ENCODE assay signal across 8 mouse cellular contexts in the genomic region with DNA sequence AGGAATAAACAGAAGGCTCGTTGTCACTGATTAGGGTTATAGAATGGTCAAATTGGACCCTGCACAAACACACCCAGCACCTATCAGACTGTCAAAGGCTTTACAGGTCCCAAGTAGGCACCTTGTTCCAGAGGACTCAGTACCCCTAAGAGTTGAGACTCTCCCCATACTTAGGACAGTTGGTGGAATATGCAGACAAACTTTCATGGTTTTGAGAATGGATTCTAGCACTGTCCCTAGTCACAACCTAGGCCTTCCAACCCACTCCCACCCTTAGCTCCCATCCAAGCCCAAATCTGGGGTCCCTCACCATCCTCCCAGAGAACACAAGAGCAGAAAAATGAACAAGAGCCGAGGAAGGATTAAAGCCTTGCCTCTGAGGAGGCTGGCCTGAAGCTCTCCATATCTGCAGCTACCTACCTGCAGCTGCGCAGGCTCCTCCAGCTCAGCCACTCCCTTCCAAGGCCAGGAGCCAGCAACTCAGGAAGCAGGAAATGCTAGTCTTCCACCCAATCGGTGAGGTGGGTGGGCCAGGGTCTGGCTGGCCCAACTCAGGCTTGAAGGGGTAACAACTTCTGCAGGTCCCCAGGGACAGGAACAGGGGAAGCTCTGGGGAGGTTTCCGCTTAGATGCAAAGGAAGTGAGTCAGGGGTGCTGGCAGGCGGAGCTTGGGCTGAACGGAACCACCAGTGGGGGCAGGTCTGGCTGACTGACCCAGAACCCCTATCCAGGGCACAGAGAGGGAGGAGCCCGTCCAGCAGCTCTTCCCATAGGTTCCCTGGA. TPM values are rescaled to one million over a fixed set of nuclear protein-coding genes. Genes with fewer than 3 reads are reported as not detected.
DNase-seq lines count a peak whose midpoint lies in the region; ATAC-seq and TF ChIP-seq lines count a peak whose summit lies in the region.

A gene (minus strand): TSS at position 715 of the 783 bp plus-strand sequence.

- H3K36me3 ChIP-seq in hindbrain, embryonic 11.5 days (ENCODE audit: control insufficient read depth, insufficient read depth, low read length), result peaks cover 7% of the 10 kb centered on the region; the same call in 1 of the 2 replicates
- H3K36me3 ChIP-seq in limb, embryonic 14.5 days (ENCODE audit: control insufficient read depth, insufficient read depth, low read length), result peaks cover 27% of the 10 kb centered on the region
- H3K36me3 ChIP-seq in myocyte (ENCODE audit: control insufficient read depth, insufficient read depth), result peaks cover 15% of the 10 kb centered on the region
- peaks cover 15% of the 10 kb centered on the region for H3K36me3 ChIP-seq in thymus, adult 2 months (ENCODE audit: control insufficient read depth, insufficient read depth, low read length)
- H3K36me3 ChIP-seq in forebrain, embryonic 16.5 days (ENCODE audit: control insufficient read depth, insufficient read depth), result peaks cover 13% of the 10 kb centered on the region

- H3K4me3 ChIP-seq in hindbrain, embryonic 11.5 days (ENCODE audit: low read depth, low read length), result peak within 1 kb of the TSS; percentile 6
- H3K4me3 ChIP-seq in limb, embryonic 14.5 days (replicated peaks; ENCODE audit: low read length), result peak within 1 kb of the TSS; percentile 27
- H3K4me3 ChIP-seq in myocyte, result peak within 1 kb of the TSS; percentile 24
- peak within 1 kb of the TSS; percentile 70 for H3K4me3 ChIP-seq in thymus, adult 2 months (ENCODE audit: control insufficient read depth, insufficient read depth, low read length)
- H3K4me3 ChIP-seq in forebrain, embryonic 16.5 days (replicated peaks; ENCODE audit: low read length), result no peak within 1 kb of the TSS

- H3K4me1 ChIP-seq in hindbrain, embryonic 11.5 days (replicated peaks; ENCODE audit: control insufficient read depth, insufficient read depth, low read length), result peaks cover 2% of the 10 kb centered on the region; the same call in 1 of the 2 replicates
- 0 out of 2 replicates have a peak, but pooled peaks cover 11% of the 10 kb centered on the region for H3K4me1 ChIP-seq in limb, embryonic 14.5 days (ENCODE audit: control insufficient read depth, insufficient read depth, low read length)
- peaks cover 35% of the 10 kb centered on the region for H3K4me1 ChIP-seq in thymus, adult 2 months (replicated peaks; ENCODE audit: control insufficient read depth, insufficient read depth, low read length)
- H3K4me1 ChIP-seq in forebrain, embryonic 16.5 days (replicated peaks; ENCODE audit: control insufficient read depth, insufficient read depth, low read length), result peaks cover 3% of the 10 kb centered on the region; the same call in 1 of the 2 replicates

- DNase-seq in CD4-positive helper T cell, adult 2 months (ENCODE audit: low read depth, low spot score), result peak; percentile 88
- DNase-seq in ZHBTc4 (ENCODE audit: low read depth, low spot score), result peak; percentile 86
- DNase-seq in hindbrain, embryonic 11.5 days (ENCODE audit: low spot score), result no peak
- peak; percentile 58 for DNase-seq in limb, embryonic 14.5 days (ENCODE audit: low spot score)
- peak; percentile 73 for DNase-seq in thymus, adult 2 months

- H3K79me2 ChIP-seq in myocyte (ENCODE audit: control insufficient read depth, insufficient read depth), result no peaks in the 10 kb centered on the region

- peak within 1 kb of the TSS; percentile 8; the same call in 1 of the 2 replicates for H3K4me2 ChIP-seq in hindbrain, embryonic 11.5 days (replicated peaks; ENCODE audit: low read depth, low read length)
- peak within 1 kb of the TSS; percentile 40 for H3K4me2 ChIP-seq in limb, embryonic 14.5 days (replicated peaks; ENCODE audit: low read depth, low read length, severe bottlenecking)
- peak within 1 kb of the TSS; percentile 83 for H3K4me2 ChIP-seq in myocyte (ENCODE audit: low read depth)
- no peak within 1 kb of the TSS for H3K4me2 ChIP-seq in forebrain, embryonic 16.5 days (ENCODE audit: low read length)

- H3ac ChIP-seq in myocyte (ENCODE audit: control insufficient read depth, insufficient read length), result no peak within 1 kb of the TSS

- WGBS in hindbrain, embryonic 11.5 days, result 11% methylated on average over 8 of the region's 8 CpGs
- WGBS in limb, embryonic 14.5 days, result 9% methylated on average over 8 of the region's 8 CpGs
- WGBS in thymus, adult 2 months, result 1% methylated on average over 8 of the region's 8 CpGs
- WGBS in forebrain, embryonic 16.5 days, result 13% methylated on average over 8 of the region's 8 CpGs

- no peaks in the 10 kb centered on the region for H3K9me3 ChIP-seq in hindbrain, embryonic 11.5 days (ENCODE audit: control insufficient read depth, low read length)
- H3K9me3 ChIP-seq in limb, embryonic 14.5 days (ENCODE audit: control insufficient read depth, low read length), result no peaks in the 10 kb centered on the region
- no peaks in the 10 kb centered on the region for H3K9me3 ChIP-seq in forebrain, embryonic 16.5 days (ENCODE audit: control insufficient read depth, low read length)

- TF ChIP-seq POLR2A in limb, embryonic 14.5 days (IDR thresholded peaks at IDR 0.05; ENCODE audit: borderline replicate concordance, extremely low read depth, insufficient read depth, insufficient read length), result no peak
- TF ChIP-seq POLR2A in myocyte (IDR thresholded peaks at IDR 0.05; ENCODE audit: insufficient read length, low read depth), result no peak
- peak; percentile 83; the same call in 1 of the 2 replicates for TF ChIP-seq POLR2A in thymus, adult 2 months (IDR thresholded peaks at IDR 0.05; ENCODE audit: control insufficient read depth, extremely low read depth, insufficient read depth, low read length, poor library complexity)

- no peak within 1 kb of the TSS for H3K27ac ChIP-seq in hindbrain, embryonic 11.5 days (ENCODE audit: low read depth, low read length)
- no peak within 1 kb of the TSS for H3K27ac ChIP-seq in limb, embryonic 14.5 days (replicated peaks; ENCODE audit: low read depth, low read length)
- peak within 1 kb of the TSS; percentile 92 for H3K27ac ChIP-seq in thymus, adult 2 months (ENCODE audit: control insufficient read depth, insufficient read depth, low read length)
- H3K27ac ChIP-seq in forebrain, embryonic 16.5 days (ENCODE audit: low read length), result no peak within 1 kb of the TSS

- no peak within 1 kb of the TSS for H3K9ac ChIP-seq in hindbrain, embryonic 11.5 days (ENCODE audit: low read depth, low read length)
- H3K9ac ChIP-seq in limb, embryonic 14.5 days (ENCODE audit: low read depth, low read length, severe bottlenecking), result no peak within 1 kb of the TSS
- H3K9ac ChIP-seq in forebrain, embryonic 16.5 days (replicated peaks; ENCODE audit: low read depth, low read length), result no peak within 1 kb of the TSS

- 0 out of 2 replicates have a peak, but pooled peaks have one; percentile 48 for TF ChIP-seq CTCF in thymus, adult 2 months (IDR thresholded peaks at IDR 0.05; ENCODE audit: borderline replicate concordance, control insufficient read depth, extremely low read depth, insufficient read depth, low read length, poor library complexity)

- ATAC-seq in erythroid progenitor cell, adult 5-6 weeks (replicated peaks; ENCODE audit: low FRiP score, poor library complexity, severe bottlenecking), result peak; percentile 53; the same call in 1 of the 2 replicates
- ATAC-seq in hindbrain, embryonic 11.5 days (ENCODE audit: low FRiP score), result no peak
- ATAC-seq in limb, embryonic 14.5 days (ENCODE audit: low FRiP score, low read depth), result peak; percentile 49; the same call in 1 of the 2 replicates
- ATAC-seq in forebrain, embryonic 16.5 days, result no peak

- peaks cover 24% of the 10 kb centered on the region for H3K27me3 ChIP-seq in hindbrain, embryonic 11.5 days (ENCODE audit: control insufficient read depth, insufficient read depth, low read length)
- H3K27me3 ChIP-seq in limb, embryonic 14.5 days (ENCODE audit: control insufficient read depth, insufficient read depth, low read length), result peaks cover 21% of the 10 kb centered on the region
- H3K27me3 ChIP-seq in myocyte (ENCODE audit: control insufficient read depth, insufficient read depth, insufficient read length), result no peaks in the 10 kb centered on the region
- H3K27me3 ChIP-seq in thymus, adult 2 months (ENCODE audit: control insufficient read depth, insufficient read depth, low read length), result no peaks in the 10 kb centered on the region
- peaks cover 21% of the 10 kb centered on the region for H3K27me3 ChIP-seq in forebrain, embryonic 16.5 days (replicated peaks; ENCODE audit: control insufficient read depth, insufficient read depth, low read length)

TF ChIP-seq in myocyte, 11 proteins besides CTCF, POLR2A, EP300 and RAD21:
- no peak for TF ChIP-seq MYOG (IDR thresholded peaks at IDR 0.05; ENCODE audit: control insufficient read depth in 1 of 3, insufficient read depth in 1 of 3, insufficient read length in 2 of 3, low read depth in 2 of 3)
- TF ChIP-seq TCF12 (IDR thresholded peaks at IDR 0.05; ENCODE audit: insufficient read depth, poor library complexity, severe bottlenecking), result no peak
- no peak for TF ChIP-seq SRF (IDR thresholded peaks at IDR 0.05; ENCODE audit: control insufficient read depth, insufficient read length, low read depth)
- no peak for TF ChIP-seq USF1 (IDR thresholded peaks at IDR 0.05; ENCODE audit: low read depth)
- no peak for TF ChIP-seq E2F4 (IDR thresholded peaks at IDR 0.05; ENCODE audit: insufficient read depth)
- no peak for TF ChIP-seq REST (IDR thresholded peaks at IDR 0.05; ENCODE audit: insufficient read depth, insufficient read length)

RNA-seq across cellular contexts. Expression of the gene that starts here (rescaled TPM):
- total RNA-seq in erythroid progenitor cell, adult 5-6 weeks (2015; ENCODE audit: low replicate concordance), result 2.9 and 5.4 TPM in 2 replicates
- 0.30 and 2.2 TPM in 2 replicates for total RNA-seq in erythroid progenitor cell, adult 5-6 weeks (2017; ENCODE audit: low replicate concordance)
- 0.94 and 2.4 TPM in 2 replicates for polyA plus RNA-seq in hindbrain, embryonic 11.5 days (2014; fragmentation: Nextera tagmentation; extraction: Ambion mirVana)
- polyA plus RNA-seq in limb, embryonic 14.5 days (2012; rRNA removed), result 5.9 and 6.4 TPM in 2 replicates
- polyA plus RNA-seq in limb, embryonic 14.5 days (2014; fragmentation: Nextera tagmentation; extraction: Ambion mirVana), result 8.1 and 8.5 TPM in 2 replicates
- polyA plus RNA-seq in myocyte (2012; fragmentation: generic; extraction: Trizol), result 9.2 TPM
- 90.6 and 94.7 TPM in 2 replicates for polyA plus RNA-seq in thymus, adult 2 months (2012; rRNA removed)
- 0.85 and 1.6 TPM in 2 replicates for polyA plus RNA-seq in forebrain, embryonic 16.5 days (2015; fragmentation: Nextera tagmentation; extraction: Ambion mirVana)

Comparison
In these comparisons a context has a peak if more than half of its experiments do, and no peak if none do; other contexts are left out.
1. ATAC-seq: peak in erythroid progenitor cell, adult 5-6 weeks (single experiment) and limb, embryonic 14.5 days (single experiment); none in hindbrain, embryonic 11.5 days (single experiment) and forebrain, embryonic 16.5 days (single experiment).